24 mouse cellular contexts compared by ENCODE assay signal in the genomic region with DNA sequence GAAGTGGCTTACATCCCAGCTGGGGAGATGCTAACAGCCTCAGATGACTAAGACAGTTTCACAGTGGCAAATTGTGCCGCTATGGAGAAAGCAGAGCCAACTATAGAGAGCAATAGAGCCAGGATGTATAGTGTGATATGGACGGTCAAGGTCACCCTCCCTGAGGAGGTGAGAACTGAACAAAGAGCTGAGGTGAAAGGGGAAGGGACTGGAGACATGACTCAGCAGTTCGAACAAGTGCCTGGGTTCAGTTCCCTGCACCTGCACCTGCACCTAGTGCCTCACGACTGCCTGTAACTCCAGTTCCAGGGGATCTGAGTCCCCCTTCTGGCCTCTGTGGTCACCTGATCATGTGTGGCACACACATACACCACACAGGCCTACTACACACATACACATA. TPM values are rescaled to one million over a fixed set of nuclear protein-coding genes. Genes with fewer than 3 reads are reported as not detected.
DNase-seq lines count a peak whose midpoint lies in the region; ATAC-seq and TF ChIP-seq lines count a peak whose summit lies in the region.
"Had no signal": no experiment of that assay in that cellular context is flagged by ENCODE, and none has a peak within 500 bp of the region (broad histone marks: within the 10 kb centered on the region; RNA-seq: fewer than 3 reads in every experiment).

No protein-coding gene starts in this region.

- no peak overlapping the region for H3K27ac ChIP-seq in ES-E14 (ENCODE audit: insufficient read depth, low read depth, low read length, poor library complexity, severe bottlenecking)
- H3K27ac ChIP-seq: embryonic facial prominence, embryonic 13.5 days; embryonic facial prominence, embryonic 15.5 days; forebrain, embryonic 10.5 days; forebrain, embryonic 12.5 days had no signal

- in situ Hi-C loops in ES-E14 (cut with MboI; ENCODE audit: low sequenced_read_pairs in 2 of 2, unreplicated experiment in 2 of 2) = no loop called here

- peaks cover 14% of the 10 kb centered on the region for H3K27me3 ChIP-seq in E14TG2a.4 (ENCODE audit: insufficient read depth, low read length)
- H3K27me3 ChIP-seq: embryonic facial prominence, embryonic 13.5 days; embryonic facial prominence, embryonic 15.5 days; forebrain, embryonic 12.5 days had no signal

- H3K4me3 ChIP-seq in E14TG2a.4 (replicated peaks; ENCODE audit: low read length) (peak overlapping the region; percentile 61), ES-E14 (ENCODE audit: insufficient read depth in 1 of 2, low read depth in 1 of 2, low read length in 2 of 2, poor library complexity in 1 of 2, severe bottlenecking in 1 of 2) (peak overlapping the region; percentile 35 to 53; a peak in 1 of 4 replicates)
- H3K4me3 ChIP-seq: embryonic facial prominence, embryonic 13.5 days; embryonic facial prominence, embryonic 15.5 days; erythroblast, embryonic 14.5 days; forebrain, embryonic 10.5 days; forebrain, embryonic 12.5 days had no signal

- H3K9me3 ChIP-seq in E14TG2a.4 (ENCODE audit: low read length) = peaks cover 13% of the 10 kb centered on the region
- H3K9me3 ChIP-seq in ES-E14 (ENCODE audit: control insufficient read depth, insufficient read depth, low read depth, low read length) = no peaks in the 10 kb centered on the region; the same call in 1 of the 2 replicates
- H3K9me3 ChIP-seq: embryonic facial prominence, embryonic 13.5 days; embryonic facial prominence, embryonic 15.5 days; forebrain, embryonic 10.5 days; forebrain, embryonic 12.5 days had no signal

- ATAC-seq in cerebellum, adult (ENCODE audit: insufficient number of reproducible peaks, low FRiP score, low TSS enrichment) = no peak
- ATAC-seq: activated CD4-positive, CD25-positive, alpha-beta regulatory T cell, adult 4 months; forebrain, embryonic 14.5 days; forebrain, embryonic 16.5 days had no signal

- H3K4me1 ChIP-seq in E14TG2a.4 (replicated peaks; ENCODE audit: low read depth, low read length) (peaks cover 40% of the 10 kb centered on the region), ES-E14 (ENCODE audit: control insufficient read depth in 2 of 2, insufficient read depth in 2 of 2, low read length in 2 of 2, poor library complexity in 1 of 2) (peaks cover 3 to 21% of the 10 kb centered on the region in 2 experiments; a peak in 2 of 4 replicates)

- TF ChIP-seq CTCF in E14TG2a.4 (conservative IDR thresholded peaks at IDR 0.05; ENCODE audit: low read length) = no peak

- H3K36me3 ChIP-seq in E14TG2a.4 (ENCODE audit: insufficient read depth, low read length) = 0 out of 2 replicates have a peak, but pooled peaks cover 3% of the 10 kb centered on the region
- no peaks in the 10 kb centered on the region for H3K36me3 ChIP-seq in ES-E14 (ENCODE audit: control insufficient read depth, insufficient read depth, low read length, poor library complexity, severe bottlenecking)
- H3K36me3 ChIP-seq: embryonic facial prominence, embryonic 13.5 days; embryonic facial prominence, embryonic 15.5 days; forebrain, embryonic 10.5 days had no signal

- DNase-seq in A20 (ENCODE audit: low read depth, low spot score) (peak; percentile 86), ES-E14 (ENCODE audit: low read depth, low spot score) (no peak)
- DNase-seq in urinary bladder, postnatal 14 days (ENCODE audit: low spot score) = no peak
- DNase-seq in gastrocnemius, adult 8-10 months (ENCODE audit: low spot score in 2 of 2) = no peak
- DNase-seq: adrenal gland, adult 8-10 months; adrenal gland, postnatal 14 days; adrenal gland, postnatal 36 days; cerebellum, adult 11 months; cerebellum, adult 18-20 months; cerebellum, adult 8-10 months; cerebellum, adult 9-11 months; cerebellum, postnatal 14 days; cerebellum, postnatal 36 days; embryo, embryonic 11 days had no signal

- H3K9ac ChIP-seq in ES-E14 (ENCODE audit: insufficient read depth, low read depth, low read length, poor library complexity, severe bottlenecking) = 0 out of 2 replicates have a peak overlapping the region, but pooled peaks have one; percentile 27
- H3K9ac ChIP-seq: embryonic facial prominence, embryonic 13.5 days; embryonic facial prominence, embryonic 15.5 days; forebrain, embryonic 12.5 days had no signal

TF ChIP-seq in ES-E14, 5 proteins besides CTCF, POLR2A, EP300 and RAD21:
- TF ChIP-seq CHD2 (IDR thresholded peaks at IDR 0.05; ENCODE audit: low read depth, low read length) (no peak), MAFK (IDR thresholded peaks at IDR 0.05; ENCODE audit: insufficient read depth, low read depth, low read length) (peak; percentile 82)

RNA-seq across cellular contexts. Expression of gene Ier2, which starts 32.5 kb away (rescaled TPM):
- total RNA-seq in ES-E14 (2012; rRNA removed) = 49.3 and 49.7 TPM in 2 replicates
- 1 to 10 TPM; 4.3 to 5.1 (median 4.5) TPM for total RNA-seq in gastrocnemius, adult 8-10 months (2022)

RNA-seq across cellular contexts. Expression of gene Trmt1, which starts 56.0 kb away (rescaled TPM):
- total RNA-seq in ES-E14 (2012; rRNA removed) = 260 and 334 TPM in 2 replicates
- total RNA-seq in gastrocnemius, adult 8-10 months (2022) = 10 to 100 TPM; 44.9 to 73.7 (median 53.5) TPM

RNA-seq across cellular contexts. Expression of gene Nacc1, which starts 57.5 kb away (rescaled TPM):
- 75.4 and 85.5 TPM in 2 replicates for total RNA-seq in ES-E14 (2012; rRNA removed)
- total RNA-seq in gastrocnemius, adult 8-10 months (2022) = 10 to 100 TPM; 17.6 to 26.4 (median 20.7) TPM
